Mouse (Mus musculus): Measurements from ENCODE around the gene Tmbim4.

- TF ChIP-seq CTCF (IDR thresholded peaks at IDR 0.05; ENCODE audit: low read depth), result no peak
- no peak for TF ChIP-seq EP300 (optimal IDR thresholded peaks at IDR 0.05)
Observed at GRCm38 (mm10) chr10:120170277-120170676, 31.1 kb upstream of the Tmbim4 start.
